Mouse (Mus musculus): ENCODE measurements at regions not wholly inside any gene's neighbourhood (a gene's known extent, or its start where the extent isn't known, plus 50 kb on each side); places are given as distances from the start of the nearest gene placed in this dataset.

GRCm38 (mm10) chr6:8853657-8854056 lies 75.4 kb upstream of the Ica1 start:
- TF ChIP-seq JUND (IDR thresholded peaks at IDR 0.05; ENCODE audit: low read depth, low read length) (no peak), NRF1 (IDR thresholded peaks at IDR 0.05; ENCODE audit: insufficient read depth, low read depth, low read length, poor library complexity, severe bottlenecking) (no peak), BHLHE40 (IDR thresholded peaks at IDR 0.05; ENCODE audit: borderline replicate concordance, low read depth, low read length) (no peak)
- H3K4me3 ChIP-seq (ENCODE audit: control insufficient read depth in 1 of 2, insufficient read depth in 1 of 2, low read depth in 2 of 2, low read length in 2 of 2): no peak overlapping the region
- H3K4me1 ChIP-seq (ENCODE audit: control insufficient read depth in 1 of 2, insufficient read depth in 2 of 2, low read length in 2 of 2): no peaks in the 10 kb centered on the region
- H3K27ac ChIP-seq (ENCODE audit: control insufficient read depth, low read depth, low read length): no peak overlapping the region
- H3K27me3 ChIP-seq (ENCODE audit: control insufficient read depth in 1 of 2, insufficient read depth in 2 of 2, low read length in 2 of 2): no peaks in the 10 kb centered on the region
- H3K36me3 ChIP-seq (ENCODE audit: control insufficient read depth in 1 of 2, insufficient read depth in 2 of 2, low read length in 2 of 2): no peaks in the 10 kb centered on the region
- no peaks in the 10 kb centered on the region for H3K9me3 ChIP-seq (replicated peaks; ENCODE audit: insufficient read depth, low read length)
- no peak overlapping the region for H3K9ac ChIP-seq (ENCODE audit: control insufficient read depth, low read depth, low read length, poor library complexity, severe bottlenecking)
- no peak for DNase-seq (ENCODE audit: low read depth, low spot score)
- H3K79me2 ChIP-seq (ENCODE audit: control insufficient read depth, insufficient read depth, low read length, poor library complexity): no peaks in the 10 kb centered on the region

DNA sequence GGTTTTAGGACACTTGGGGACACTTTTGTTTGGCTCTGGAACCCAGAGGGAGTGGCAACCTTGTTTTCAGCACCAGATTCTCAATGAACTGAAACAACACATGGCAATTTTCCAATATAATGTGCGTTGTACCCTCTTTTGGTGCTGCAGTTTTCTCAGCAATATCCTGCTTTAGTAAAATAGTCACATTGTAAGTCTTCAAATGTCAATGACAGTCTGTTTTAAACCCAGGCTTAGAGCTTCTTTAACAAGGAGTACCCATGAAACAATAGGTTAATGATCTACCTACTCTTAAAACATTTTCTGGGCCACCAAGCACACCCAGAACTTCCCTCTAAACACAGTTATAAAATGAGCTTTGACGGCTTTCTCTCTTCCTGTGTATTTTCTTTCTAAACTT lies 82.3 kb upstream of the Ica1 start:
- no peaks in the 10 kb centered on the region for H3K27me3 ChIP-seq (ENCODE audit: control insufficient read depth in 1 of 2, insufficient read depth in 2 of 2, low read length in 2 of 2)
- DNase-seq (ENCODE audit: low read depth, low spot score): no peak
- TF ChIP-seq UBTF (IDR thresholded peaks at IDR 0.05; ENCODE audit: borderline replicate concordance, insufficient read depth, low read depth, low read length) (no peak), MAZ (IDR thresholded peaks at IDR 0.05; ENCODE audit: low read depth, low read length) (no peak), MAFK (IDR thresholded peaks at IDR 0.05; ENCODE audit: borderline replicate concordance, low read depth, low read length) (no peak), USF2 (IDR thresholded peaks at IDR 0.05; ENCODE audit: borderline replicate concordance in 1 of 2, insufficient read depth in 1 of 2, low read depth in 1 of 2, low read length in 2 of 2) (no peak), TAL1 (IDR thresholded peaks at IDR 0.05; ENCODE audit: low read length) (no peak), CTCF (IDR thresholded peaks at IDR 0.05 in 2 of 3, conservative IDR thresholded peaks at IDR 0.05 in 1 of 3; ENCODE audit: control insufficient read depth in 1 of 3, insufficient read depth in 1 of 3, low read depth in 2 of 3, low read length in 3 of 3, poor library complexity in 1 of 3, severe bottlenecking in 1 of 3) (no peak), MXI1 (IDR thresholded peaks at IDR 0.05; ENCODE audit: low read depth, low read length) (no peak), JUND (IDR thresholded peaks at IDR 0.05; ENCODE audit: low read depth, low read length) (no peak), MYC (IDR thresholded peaks at IDR 0.05; ENCODE audit: low read depth, low read length) (no peak), NELFE (IDR thresholded peaks at IDR 0.05; ENCODE audit: low read depth, low read length) (no peak), CHD1 (IDR thresholded peaks at IDR 0.05; ENCODE audit: low read depth, low read length) (no peak), ZNF384 (IDR thresholded peaks at IDR 0.05; ENCODE audit: low read depth, low read length) (no peak), BHLHE40 (IDR thresholded peaks at IDR 0.05; ENCODE audit: borderline replicate concordance, low read depth, low read length) (no peak), ZMIZ1 (IDR thresholded peaks at IDR 0.05; ENCODE audit: low read depth, low read length) (no peak), EP300 (IDR thresholded peaks at IDR 0.05; ENCODE audit: low read depth in 1 of 2, low read length in 2 of 2) (no peak)
- no peak overlapping the region for H3K4me3 ChIP-seq (ENCODE audit: control insufficient read depth in 1 of 2, insufficient read depth in 1 of 2, low read depth in 2 of 2, low read length in 2 of 2)
- no peaks in the 10 kb centered on the region for H3K4me1 ChIP-seq (ENCODE audit: control insufficient read depth in 1 of 2, insufficient read depth in 2 of 2, low read length in 2 of 2)
- no peak overlapping the region for H3K27ac ChIP-seq (ENCODE audit: control insufficient read depth, low read depth, low read length)
- no peaks in the 10 kb centered on the region for H3K36me3 ChIP-seq (ENCODE audit: control insufficient read depth in 1 of 2, insufficient read depth in 2 of 2, low read length in 2 of 2)
- H3K9me3 ChIP-seq (replicated peaks; ENCODE audit: insufficient read depth, low read length): no peaks in the 10 kb centered on the region
- H3K79me2 ChIP-seq (ENCODE audit: control insufficient read depth, insufficient read depth, low read length, poor library complexity): no peaks in the 10 kb centered on the region
- H3K9ac ChIP-seq (ENCODE audit: control insufficient read depth, low read depth, low read length, poor library complexity, severe bottlenecking): no peak overlapping the region

All from MEL (cell line).